Mouse (Mus musculus) CD4-positive, CD25-positive, alpha-beta regulatory T cell, adult 4 months (primary cell): ENCODE results near the gene Phldb3. TPM values are rescaled to one million over a fixed set of nuclear protein-coding genes. Genes with fewer than 3 reads are reported as not detected.

Source experiments
- ATAC-seq: one replicate; pipeline ENCODE4 v1.8.0; 2017
- polyA plus RNA-seq, 2 experiments: library from polyadenylated mRNA; unstranded; fragments of 100-300 nt; shearing (Covaris generic); gene quantifications; one replicate each; pipeline ENCODE4 v1.2.1; 2017

Phldb3 gene
- polyA plus RNA-seq, 2 experiments from 2014 or later, result 0.90 TPM; not detected in 1

GRCm38 (mm10) chr7:24595464-24595863 is 15.1 kb upstream of the Phldb3 start:
- ATAC-seq, result no peak

GRCm38 (mm10) chr7:24598121-24598520 is 12.4 kb upstream of the Phldb3 start:
- ATAC-seq, result no peak

- no peak for ATAC-seq
These were observed 11.1 kb upstream of the Phldb3 start for GRCm38 (mm10) chr7:24599211-24600067.

- peak; percentile 97 for ATAC-seq
These were observed 9.5 kb upstream of the Phldb3 start for GRCm38 (mm10) chr7:24600941-24601597.

- no peak for ATAC-seq
These were observed 5.0 kb upstream of the Phldb3 start for GRCm38 (mm10) chr7:24605561-24605960.

- ATAC-seq, result no peak
These were observed 4.5 kb upstream of the Phldb3 start for GRCm38 (mm10) chr7:24606046-24606445.

- ATAC-seq, result peak; percentile 85
These were observed 2.5 kb upstream of the Phldb3 start for GRCm38 (mm10) chr7:24608017-24608416.

GRCm38 (mm10) chr7:24608561-24608960 is 2.0 kb upstream of the Phldb3 start:
- peak; percentile 16 for ATAC-seq

- peak; percentile 78 for ATAC-seq
These were observed 424 bp downstream of the Phldb3 start for GRCm38 (mm10) chr7:24610879-24611494.

GRCm38 (mm10) chr7:24611709-24612108 is 1.1 kb downstream of the Phldb3 start:
- no peak for ATAC-seq

GRCm38 (mm10) chr7:24612308-24612910 is 1.8 kb downstream of the Phldb3 start:
- ATAC-seq, result no peak

- ATAC-seq, result no peak
These were observed 4.3 kb downstream of the Phldb3 start for GRCm38 (mm10) chr7:24614816-24615215.

GRCm38 (mm10) chr7:24617763-24618162 is 7.2 kb downstream of the Phldb3 start:
- peak; percentile 69 for ATAC-seq

- peak; percentile 62 for ATAC-seq
These were observed 7.8 kb downstream of the Phldb3 start for GRCm38 (mm10) chr7:24618374-24618773.

GRCm38 (mm10) chr7:24619671-24620397 is 9.3 kb downstream of the Phldb3 start:
- no peak for ATAC-seq

- ATAC-seq, result no peak
These were observed 10.6 kb downstream of the Phldb3 start for GRCm38 (mm10) chr7:24621193-24621592.

GRCm38 (mm10) chr7:24622967-24623366 is 12.4 kb downstream of the Phldb3 start:
- ATAC-seq, result no peak

- peak; percentile 70 for ATAC-seq
These were observed 18.4 kb downstream of the Phldb3 start for GRCm38 (mm10) chr7:24628685-24629610.

- ATAC-seq, result no peak
These were observed 19.1 kb downstream of the Phldb3 start for GRCm38 (mm10) chr7:24629672-24630071.

- ATAC-seq, result no peak
These were observed 19.7 kb downstream of the Phldb3 start for GRCm38 (mm10) chr7:24630116-24630880.
